Mouse (Mus musculus) embryonic facial prominence, embryonic 14.5 days (tissue): ENCODE measurements around the gene Defb7. TPM values are rescaled to one million over a fixed set of nuclear protein-coding genes. Genes with fewer than 3 reads are reported as not detected.

Experiments
- ATAC-seq: fragments of 200-750 bp; cut with Nextera tagmentation; 2 replicates; pipeline ENCODE4 v1.8.0; 2017; ENCODE audit warnings: low read depth, moderate number of reproducible peaks, moderate TSS enrichment
- DNase-seq: peaks from one replicate; pipeline ENCODE4 v3.0.0-alpha.2; 2015; ENCODE audit warnings: low spot score
- H3K27ac ChIP-seq: fragments of 300-500 bp; sonication (generic); replicated peaks from 2 replicates; pipeline ENCODE4 v1.5.1; 2014; ENCODE audit warnings: low read depth, mild to moderate bottlenecking, low read length, moderate library complexity
- H3K27me3 ChIP-seq: fragments of 300-500 bp; sonication (generic); replicated peaks from 2 replicates; pipeline ENCODE4 v1.6.1; 2014; ENCODE audit warnings: low read length; ENCODE audit not compliant: control insufficient read depth, insufficient read depth
- H3K36me3 ChIP-seq: fragments of 300-500 bp; sonication (generic); 2 replicates; pipeline ENCODE4 v1.6.1; 2014; ENCODE audit warnings: low read length, mixed read lengths; ENCODE audit not compliant: control insufficient read depth, insufficient read depth
- H3K4me1 ChIP-seq: fragments of 300-500 bp; sonication (generic); 2 replicates; pipeline ENCODE4 v1.6.1; 2014; ENCODE audit warnings: antibody characterized with exemption, low read length; ENCODE audit not compliant: control insufficient read depth, insufficient read depth
- H3K4me2 ChIP-seq: fragments of 300-500 bp; sonication (generic); 2 replicates; pipeline ENCODE4 v1.6.1; 2014; ENCODE audit warnings: low read depth, mild to moderate bottlenecking, low read length, moderate library complexity, mixed read lengths
- H3K4me3 ChIP-seq: fragments of 300-500 bp; sonication (generic); 2 replicates; pipeline ENCODE4 v1.5.1; 2014; ENCODE audit warnings: low read depth, mild to moderate bottlenecking, low read length
- H3K9ac ChIP-seq: fragments of 300-500 bp; sonication (generic); 2 replicates; pipeline ENCODE4 v1.6.1; 2014; ENCODE audit warnings: low read depth, mild to moderate bottlenecking, low read length, moderate library complexity, mixed read lengths
- H3K9me3 ChIP-seq: fragments of 300-500 bp; sonication (generic); 2 replicates; pipeline ENCODE4 v1.6.1; 2016; ENCODE audit warnings: low read length; ENCODE audit not compliant: control insufficient read depth
- WGBS: fragments of 180-500 bp; shearing (Covaris S2); extraction: QIAGEN DNeasy Blood & Tissue Kit; methylation state at CpG from one replicate; pipeline ENCODE4 v1.1.7; 2014; 5-methylcytosine and 5-hydroxymethylcytosine counted together
- polyA plus RNA-seq: library from polyadenylated mRNA; unstranded; fragments of >200 nt; fragmentation: Nextera tagmentation; extraction: Ambion mirVana; gene quantifications from 2 replicates; pipeline ENCODE4 v1.2.1, GENCODE M21; 2014

The Defb7 gene
- not detected in 2 replicates for polyA plus RNA-seq

- Histone ChIP-seq H3K9me3 (no peaks in the 10 kb centered on the region; the same call in 1 of the 2 replicates), H3K4me2 (no peak within 1 kb of the TSS), H3K27me3 (no peaks in the 10 kb centered on the region), H3K4me3 (no peak within 1 kb of the TSS), H3K27ac (no peak within 1 kb of the TSS), H3K36me3 (no peaks in the 10 kb centered on the region), H3K4me1 (no peaks in the 10 kb centered on the region), H3K9ac (no peak within 1 kb of the TSS)
- no peak for ATAC-seq
- DNase-seq = no peak
- WGBS = 83% methylated on average over 2 of the region's 2 CpGs
These were observed at the start of gene Defb7 for GRCm38 (mm10) chr8:19494797-19495196. TSS of gene Defb7 (plus strand) at chr8:19495097.

GRCm38 (mm10) chr8:19446378-19446777, 48.5 kb upstream of the Defb7 start:
- Histone ChIP-seq H3K9ac (no peak overlapping the region), H3K27ac (no peak overlapping the region), H3K36me3 (no peaks in the 10 kb centered on the region), H3K4me1 (no peaks in the 10 kb centered on the region), H3K4me3 (no peak overlapping the region), H3K9me3 (no peaks in the 10 kb centered on the region), H3K27me3 (no peaks in the 10 kb centered on the region), H3K4me2 (no peak overlapping the region)
- ATAC-seq = no peak
- WGBS = 78% methylated on average over 1 of the region's 1 CpGs
- DNase-seq = no peak

GRCm38 (mm10) chr8:19461355-19461754, 33.5 kb upstream of the Defb7 start:
- no peak for ATAC-seq

GRCm38 (mm10) chr8:19469026-19469425, 25.9 kb upstream of the Defb7 start:
- no peaks in the 10 kb centered on the region for H3K27me3 ChIP-seq
- H3K9me3 ChIP-seq = no peaks in the 10 kb centered on the region
- no peaks in the 10 kb centered on the region for H3K36me3 ChIP-seq
- H3K4me2 ChIP-seq = no peak overlapping the region
- ATAC-seq (no peak), DNase-seq (no peak)
- H3K4me3 ChIP-seq = no peak overlapping the region
- no peak overlapping the region for H3K27ac ChIP-seq
- H3K9ac ChIP-seq = no peak overlapping the region
- WGBS = 79% methylated on average over 3 of the region's 3 CpGs
- H3K4me1 ChIP-seq = no peaks in the 10 kb centered on the region

More at GRCm38 (mm10) chr8:19461355-19461754, 33.5 kb upstream of the Defb7 start:
- Histone ChIP-seq H3K4me2 (no peak overlapping the region), H3K27me3 (no peaks in the 10 kb centered on the region), H3K36me3 (no peaks in the 10 kb centered on the region), H3K9me3 (no peaks in the 10 kb centered on the region), H3K4me1 (no peaks in the 10 kb centered on the region), H3K9ac (no peak overlapping the region), H3K4me3 (no peak overlapping the region), H3K27ac (no peak overlapping the region)
- DNase-seq = no peak
- 78% methylated on average over 3 of the region's 3 CpGs for WGBS

GRCm38 (mm10) chr8:19500524-19500923, 5.6 kb downstream of the Defb7 start:
- Histone ChIP-seq H3K4me3 (no peak overlapping the region), H3K9me3 (peaks cover 4% of the 10 kb centered on the region; the same call in 1 of the 2 replicates), H3K9ac (no peak overlapping the region), H3K36me3 (no peaks in the 10 kb centered on the region), H3K27me3 (no peaks in the 10 kb centered on the region), H3K4me2 (no peak overlapping the region), H3K4me1 (no peaks in the 10 kb centered on the region), H3K27ac (no peak overlapping the region)
- DNase-seq (no peak), ATAC-seq (no peak)
- 70% methylated on average over 1 of the region's 1 CpGs for WGBS

- Histone ChIP-seq H3K9ac (peak overlapping the region; percentile 19), H3K9me3 (no peaks in the 10 kb centered on the region; the same call in 1 of the 2 replicates), H3K36me3 (no peaks in the 10 kb centered on the region), H3K4me2 (peak overlapping the region; percentile 54), H3K4me1 (no peaks in the 10 kb centered on the region), H3K4me3 (peak overlapping the region; percentile 33), H3K27me3 (peaks cover 20% of the 10 kb centered on the region), H3K27ac (no peak overlapping the region)
- ATAC-seq = 0 out of 2 replicates have a peak, but pooled peaks have one; percentile 12
- no peak for DNase-seq
- 7% methylated on average over 22 of the region's 75 CpGs for WGBS
These were observed 40.4 kb downstream of the Defb7 start for GRCm38 (mm10) chr8:19535195-19535829.

- WGBS = 72% methylated on average over 1 of the region's 1 CpGs
- no peak overlapping the region for H3K9ac ChIP-seq
These were observed 45.5 kb downstream of the Defb7 start for GRCm38 (mm10) chr8:19540376-19540775.

More at GRCm38 (mm10) chr8:19540376-19540775, 45.5 kb downstream of the Defb7 start:
- ATAC-seq (no peak), DNase-seq (no peak)
- Histone ChIP-seq H3K4me1 (no peaks in the 10 kb centered on the region), H3K27ac (no peak overlapping the region), H3K36me3 (no peaks in the 10 kb centered on the region), H3K4me2 (no peak overlapping the region), H3K9me3 (no peaks in the 10 kb centered on the region), H3K27me3 (peaks cover 10% of the 10 kb centered on the region), H3K4me3 (no peak overlapping the region)
